Mouse (Mus musculus): ENCODE results near the gene Ldha.

GRCm38 (mm10) chr7:46827046-46827802 lies 14.1 kb upstream of the Ldha start:
- TF ChIP-seq CTCF (IDR thresholded peaks at IDR 0.05; ENCODE audit: extremely low read depth, insufficient read depth, insufficient read length, insufficient replicate concordance): no peak
- TF ChIP-seq POLR2A (IDR thresholded peaks at IDR 0.05; ENCODE audit: low read depth, low read length): no peak

Data from spleen, adult 2 months (tissue).